Mouse (Mus musculus): ENCODE measurements around the gene Mrps30. TPM values are rescaled to one million over a fixed set of nuclear protein-coding genes. Genes with fewer than 3 reads are reported as not detected.

The Mrps30 gene
- 15.4 and 15.7 TPM in 2 replicates for polyA plus RNA-seq (2012; rRNA removed)

DNA sequence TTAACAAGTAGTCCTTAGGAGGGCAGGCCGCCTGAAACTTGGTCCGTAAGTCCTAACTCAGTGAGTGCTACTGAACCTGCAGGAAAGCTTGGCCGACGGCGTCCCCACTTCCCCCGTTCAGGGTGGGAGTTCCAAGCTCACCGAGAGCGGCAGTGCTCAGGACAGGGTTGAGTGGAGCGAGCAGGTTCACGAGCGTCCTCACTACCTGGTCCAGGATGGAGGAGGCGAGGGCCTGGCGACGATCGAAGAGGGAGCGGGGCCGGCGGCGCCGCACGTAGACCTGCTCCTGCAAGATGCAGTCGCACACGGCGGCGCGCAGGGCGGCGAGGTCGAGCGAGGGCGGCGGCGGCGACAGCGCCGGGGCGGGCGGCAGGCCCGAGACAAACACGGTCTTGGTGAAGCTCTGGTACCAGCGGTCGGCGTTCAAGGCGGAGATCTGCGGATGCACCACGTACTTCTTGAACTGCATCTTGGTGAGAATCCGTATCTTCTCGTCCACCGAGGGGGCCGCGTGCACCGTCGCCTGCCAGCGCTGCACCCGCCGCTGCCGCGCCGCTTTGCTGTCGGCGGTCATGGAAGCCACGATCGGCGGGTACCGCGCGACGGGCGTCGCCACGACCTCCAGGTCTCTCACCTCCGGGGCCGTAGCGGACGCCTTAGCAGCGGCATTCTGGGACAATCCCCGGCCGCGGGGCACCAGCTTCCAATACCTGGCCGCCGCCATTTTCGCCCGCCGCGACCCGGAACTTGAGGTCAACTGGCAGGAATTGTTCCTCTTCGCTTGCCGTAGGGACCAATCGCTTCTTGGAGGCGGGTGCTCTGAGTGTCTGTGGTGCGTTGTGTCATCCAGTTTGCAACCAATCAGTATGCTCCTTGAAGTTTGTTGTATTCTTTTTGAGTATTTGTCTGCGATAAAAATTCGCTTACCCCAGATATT lies at the start of gene Mrps30, which contains the start of gene B430218F22Rik:
Gene Mrps30, minus strand, starts transcription at position 742 of the 937 bp plus-strand sequence.
Gene B430218F22Rik, plus strand, starts transcription at position 120 of the 937 bp plus-strand sequence.

Other genes starting within 250 kb of the Mrps30 start
- gene B430218F22Rik, start 622 bp downstream of the Mrps30 start, polyA plus RNA-seq (2012; rRNA removed) = 0.58 and 0.59 TPM in 2 replicates